Mouse (Mus musculus) frontal cortex, postnatal 25 days (tissue): Measurements from ENCODE around the gene Igsf1.

Experiments used
- DNase-seq, 2 experiments: peaks; one replicate each; pipeline ENCODE4 v3.0.0; 2022; ENCODE audit warnings: low spot score in 2 of 2

Gene Igsf1

DNA sequence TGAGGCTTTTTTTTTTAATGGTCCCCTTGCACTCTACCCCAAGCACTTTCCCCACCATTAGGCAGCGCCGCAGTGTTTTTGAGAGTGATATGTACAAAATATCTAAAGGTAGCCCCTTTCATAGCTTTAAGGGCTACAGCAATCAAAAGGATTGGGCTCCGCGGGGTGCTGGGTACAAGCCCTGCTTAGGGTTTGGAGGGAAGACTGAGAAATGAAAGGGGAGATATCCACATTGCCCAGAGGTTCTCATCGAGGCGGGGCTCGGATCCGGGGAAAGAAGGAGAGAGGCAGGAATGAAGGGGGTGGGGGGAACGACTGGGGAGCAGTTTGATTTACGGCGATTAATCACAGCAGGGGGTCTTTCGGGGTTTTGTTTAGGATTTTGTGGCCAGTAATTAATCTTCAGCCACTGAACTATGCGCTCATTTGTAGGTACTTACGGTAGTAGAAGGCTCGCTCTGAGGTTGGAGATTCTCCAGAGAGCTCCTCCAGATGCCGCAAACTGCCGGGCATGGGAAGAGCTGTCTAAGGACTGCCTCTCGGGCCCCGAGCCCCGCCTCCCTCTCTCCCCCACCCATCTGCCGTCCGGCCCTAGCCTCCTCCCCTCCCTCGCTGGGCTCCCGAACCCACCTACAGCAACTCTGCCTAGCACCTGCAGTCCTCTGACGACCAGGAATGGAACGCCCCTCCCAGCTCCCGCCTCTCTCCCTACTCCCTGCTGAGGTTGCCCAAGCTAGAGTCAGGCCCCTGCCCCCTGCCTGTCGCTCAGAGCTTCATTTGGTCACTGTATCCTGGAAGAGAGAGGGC lies at the start of gene Igsf1:
Gene Igsf1, minus strand, starts transcription at position 537 of the 807 bp plus-strand sequence.
- DNase-seq: no peak

DNA sequence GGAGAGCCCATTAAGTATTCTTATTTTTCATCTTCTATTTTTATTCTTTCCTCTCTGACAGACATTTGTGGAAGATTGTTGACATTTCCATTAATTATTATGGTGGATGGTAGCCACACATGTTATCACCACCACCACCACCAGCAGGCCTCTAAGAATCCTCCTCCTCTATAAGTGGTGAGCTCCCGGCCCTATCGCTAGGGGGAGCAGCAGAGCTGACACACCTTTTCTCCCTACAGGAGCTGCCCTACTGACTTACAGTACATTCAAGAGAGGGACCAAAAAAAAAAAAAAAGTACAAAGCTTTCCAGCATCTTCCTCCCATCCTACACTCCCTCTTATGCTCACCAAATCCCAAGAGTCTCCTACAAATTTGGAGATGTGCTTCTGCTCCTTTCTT lies 26.7 kb downstream of the Igsf1 start:
- DNase-seq: no peak

DNA sequence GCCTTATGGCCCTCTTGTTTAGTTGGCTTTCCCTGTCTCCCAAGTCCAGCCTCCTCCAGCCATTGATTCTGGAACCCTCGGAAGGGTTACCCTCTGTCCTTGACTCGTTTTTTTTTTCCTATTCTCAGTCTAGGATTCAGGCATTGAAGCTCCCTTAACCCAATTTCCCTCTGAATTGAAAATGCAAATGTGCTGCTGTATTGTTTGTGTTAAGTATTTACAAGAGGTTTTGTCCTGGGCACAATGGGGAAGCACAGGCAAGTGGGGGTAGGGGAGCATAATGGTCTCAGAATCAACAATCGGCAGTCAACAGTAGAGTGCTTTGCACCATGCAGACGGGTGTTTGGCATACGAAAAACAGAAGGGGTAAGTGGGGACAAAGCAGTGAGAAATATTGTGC lies 52.4 kb downstream of the Igsf1 start:
- DNase-seq: no peak

DNA sequence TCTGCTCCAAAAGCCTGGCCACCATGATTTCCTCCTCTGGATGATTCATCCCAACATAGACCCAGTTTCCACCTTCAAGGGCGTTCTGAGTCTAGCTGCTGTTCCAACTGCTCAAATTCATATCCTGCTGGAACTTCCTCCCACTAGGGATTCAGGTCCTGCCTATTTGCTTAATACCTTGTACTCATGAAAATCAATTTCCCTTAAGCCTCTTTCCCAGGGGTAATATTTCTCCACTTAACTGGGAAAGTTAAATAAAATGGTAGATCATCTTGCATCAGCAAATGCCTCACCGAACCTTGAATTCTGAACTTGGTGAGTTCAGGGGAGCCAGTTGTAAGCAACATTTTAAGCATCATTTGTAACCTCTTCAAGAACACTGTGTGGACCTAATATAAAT lies 62.6 kb downstream of the Igsf1 start, which contains the start of gene Olfr1321:
Gene Olfr1321, minus strand, starts transcription at position 101 of the 400 bp plus-strand sequence.
- DNase-seq: no peak
